Mouse (Mus musculus) midbrain, postnatal 0 days (tissue): ENCODE results near the gene Hebp1. TPM values are rescaled to one million over a fixed set of nuclear protein-coding genes. Genes with fewer than 3 reads are reported as not detected.

Experiments
- ATAC-seq: fragments of 200-750 bp; cut with Nextera tagmentation; 2 replicates; pipeline ENCODE4 v1.8.0; 2017; ENCODE audit warnings: moderate number of reproducible peaks, mild to moderate bottlenecking, moderate TSS enrichment, moderate library complexity; ENCODE audit not compliant: low FRiP score
- DNase-seq: peaks from one replicate; pipeline ENCODE4 v3.0.0-alpha.2; 2015; ENCODE audit warnings: low spot score
- H3K27ac ChIP-seq: fragments of 300-500 bp; sonication (generic); 2 replicates; pipeline ENCODE4 v1.5.1; 2014; ENCODE audit warnings: low read depth, mild to moderate bottlenecking, low read length, mixed read lengths
- H3K27me3 ChIP-seq: fragments of 300-500 bp; sonication (generic); 2 replicates; pipeline ENCODE4 v1.6.1; 2014; ENCODE audit warnings: low read length, control low read depth, mixed read lengths; ENCODE audit not compliant: insufficient read depth
- H3K36me3 ChIP-seq: fragments of 300-500 bp; sonication (generic); 2 replicates; pipeline ENCODE4 v1.6.1; 2014; ENCODE audit warnings: low read length, control low read depth, mixed read lengths; ENCODE audit not compliant: insufficient read depth
- H3K4me1 ChIP-seq: fragments of 300-500 bp; sonication (generic); 2 replicates; pipeline ENCODE4 v1.6.1; 2014; ENCODE audit warnings: mild to moderate bottlenecking, control low read depth, antibody characterized with exemption, low read length, mixed read lengths; ENCODE audit not compliant: insufficient read depth
- H3K4me2 ChIP-seq: fragments of 300-500 bp; sonication (generic); 2 replicates; pipeline ENCODE4 v1.6.1; 2014; ENCODE audit warnings: low read depth, mild to moderate bottlenecking, low read length, mixed read lengths; ENCODE audit not compliant: poor library complexity, severe bottlenecking
- H3K4me3 ChIP-seq: fragments of 300-500 bp; sonication (generic); 2 replicates; pipeline ENCODE4 v1.5.1; 2014; ENCODE audit warnings: low read depth, mild to moderate bottlenecking, low read length, moderate library complexity
- H3K9ac ChIP-seq: fragments of 300-500 bp; sonication (generic); replicated peaks from 2 replicates; pipeline ENCODE4 v1.6.1; 2014; ENCODE audit warnings: mild to moderate bottlenecking, low read length, moderate library complexity, mixed read lengths; ENCODE audit not compliant: poor library complexity, severe bottlenecking
- H3K9me3 ChIP-seq: fragments of 300-500 bp; sonication (generic); 2 replicates; pipeline ENCODE4 v1.6.1; 2016; ENCODE audit warnings: low read length, control low read depth
- CTCF ChIP-seq: IDR thresholded peaks from 2 replicates; pipeline ENCODE4 v1.5.1; 2016; ENCODE audit warnings: antibody characterized with exemption, mild to moderate bottlenecking
- WGBS: fragments of 180-500 bp; shearing (Covaris S2); extraction: QIAGEN DNeasy Blood & Tissue Kit; methylation state at CpG from one replicate; pipeline ENCODE4 v1.1.7; 2014; 5-methylcytosine and 5-hydroxymethylcytosine counted together
- polyA plus RNA-seq: library from polyadenylated mRNA; unstranded; fragments of >200 nt; fragmentation: Nextera tagmentation; extraction: Ambion mirVana; gene quantifications from 2 replicates; pipeline ENCODE4 v1.2.1, GENCODE M21; 2015
- total RNA-seq: library from RNA; depleted of rRNA; stranded (reverse); fragments of >200 nt; gene quantifications from 2 replicates; pipeline ENCODE4 v1.2.3, GENCODE M21; 2014

Gene Hebp1
- total and polyA plus RNA-seq, 2 experiments from 2014 or later: 8.7 to 8.9 TPM

DNA sequence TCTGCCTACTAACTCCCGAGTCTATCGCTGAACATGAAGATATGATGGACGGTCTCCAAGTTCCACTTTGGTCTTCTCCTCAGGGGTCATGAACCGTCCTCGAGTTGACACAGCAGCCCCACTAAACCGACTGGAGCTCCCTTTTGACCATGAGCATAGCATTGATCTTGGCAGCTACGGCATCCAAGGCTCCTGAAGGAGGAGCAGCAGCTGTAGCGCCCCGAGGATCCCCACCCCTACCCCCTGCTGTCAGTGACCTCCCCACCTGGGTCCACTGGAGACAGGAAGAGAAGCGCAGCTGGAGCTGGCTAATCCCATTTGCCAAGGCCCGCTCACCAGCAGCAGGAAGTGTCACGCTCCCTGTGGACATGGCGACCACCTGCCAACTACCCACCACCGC lies 26.1 kb downstream of the Hebp1 start:
- H3K36me3 ChIP-seq: no peaks in the 10 kb centered on the region
- H3K9ac ChIP-seq: no peak overlapping the region
- no peak overlapping the region for H3K27ac ChIP-seq
- no peak overlapping the region for H3K4me3 ChIP-seq
- no peak for TF ChIP-seq CTCF
- DNase-seq (no peak), ATAC-seq (no peak)
- no peaks in the 10 kb centered on the region for H3K9me3 ChIP-seq
- no peaks in the 10 kb centered on the region for H3K27me3 ChIP-seq
- 60% methylated on average over 14 of the region's 14 CpGs for WGBS
- no peak overlapping the region for H3K4me2 ChIP-seq
- 0 out of 2 replicates have a peak, but pooled peaks cover 3% of the 10 kb centered on the region for H3K4me1 ChIP-seq

DNA sequence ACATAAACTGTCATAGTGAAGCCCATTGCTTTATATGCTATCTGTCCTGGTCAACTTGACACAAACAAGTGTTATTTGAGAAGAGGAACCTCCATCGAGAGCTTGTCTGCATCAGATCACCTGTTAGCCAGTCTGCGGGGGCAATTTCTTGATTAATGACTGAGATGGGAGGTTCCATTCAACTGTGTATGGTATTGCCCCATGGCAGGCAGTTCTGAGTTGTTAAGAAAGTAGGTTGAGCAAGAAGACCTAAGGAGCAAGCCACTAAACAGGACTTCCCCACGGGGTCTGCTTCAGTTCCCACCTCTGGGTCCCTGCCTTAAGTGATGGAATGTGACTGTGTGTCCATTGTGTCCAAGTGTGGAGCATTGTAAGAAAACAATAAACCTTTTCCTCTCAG lies 28.6 kb downstream of the Hebp1 start:
- no peaks in the 10 kb centered on the region for H3K36me3 ChIP-seq
- no peak overlapping the region for H3K4me3 ChIP-seq
- no peak overlapping the region for H3K27ac ChIP-seq
- no peak overlapping the region for H3K4me2 ChIP-seq
- H3K9me3 ChIP-seq: no peaks in the 10 kb centered on the region
- no peak overlapping the region for H3K9ac ChIP-seq
- TF ChIP-seq CTCF: no peak
- DNase-seq: no peak
- no peaks in the 10 kb centered on the region for H3K27me3 ChIP-seq
- H3K4me1 ChIP-seq: 0 out of 2 replicates have a peak, but pooled peaks cover 3% of the 10 kb centered on the region
- ATAC-seq: no peak
- 97% methylated on average over 3 of the region's 3 CpGs for WGBS

DNA sequence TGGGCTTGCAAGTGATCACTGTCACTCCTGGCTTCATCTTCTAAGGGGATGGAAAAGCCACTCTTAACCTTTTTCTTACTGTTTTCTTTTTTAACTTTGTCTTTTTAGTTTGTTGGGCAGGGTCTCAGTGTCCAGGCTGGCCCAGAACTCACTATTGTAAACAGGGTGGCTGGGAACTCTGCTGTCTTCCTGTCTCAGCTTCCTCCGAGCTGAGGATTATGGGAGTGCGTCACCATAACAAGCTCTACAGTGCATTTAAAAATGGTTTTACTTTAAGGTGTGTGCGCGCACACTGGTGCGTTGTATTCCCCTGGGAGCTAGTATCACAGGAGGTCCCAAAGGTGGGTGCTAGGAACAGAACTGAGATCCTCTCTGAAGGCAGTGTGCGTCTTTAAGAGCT lies 29.4 kb downstream of the Hebp1 start:
- 0 out of 2 replicates have a peak, but pooled peaks cover 3% of the 10 kb centered on the region for H3K4me1 ChIP-seq
- H3K36me3 ChIP-seq: no peaks in the 10 kb centered on the region
- H3K9ac ChIP-seq: peak overlapping the region; percentile 86
- H3K9me3 ChIP-seq: no peaks in the 10 kb centered on the region
- peak overlapping the region; percentile 45 for H3K4me3 ChIP-seq
- TF ChIP-seq CTCF: no peak
- ATAC-seq (no peak), DNase-seq (no peak)
- 0 out of 2 replicates have a peak overlapping the region, but pooled peaks have one; percentile 67 for H3K27ac ChIP-seq
- H3K4me2 ChIP-seq: peak overlapping the region; percentile 68
- 82% methylated on average over 6 of the region's 6 CpGs for WGBS
- H3K27me3 ChIP-seq: no peaks in the 10 kb centered on the region

DNA sequence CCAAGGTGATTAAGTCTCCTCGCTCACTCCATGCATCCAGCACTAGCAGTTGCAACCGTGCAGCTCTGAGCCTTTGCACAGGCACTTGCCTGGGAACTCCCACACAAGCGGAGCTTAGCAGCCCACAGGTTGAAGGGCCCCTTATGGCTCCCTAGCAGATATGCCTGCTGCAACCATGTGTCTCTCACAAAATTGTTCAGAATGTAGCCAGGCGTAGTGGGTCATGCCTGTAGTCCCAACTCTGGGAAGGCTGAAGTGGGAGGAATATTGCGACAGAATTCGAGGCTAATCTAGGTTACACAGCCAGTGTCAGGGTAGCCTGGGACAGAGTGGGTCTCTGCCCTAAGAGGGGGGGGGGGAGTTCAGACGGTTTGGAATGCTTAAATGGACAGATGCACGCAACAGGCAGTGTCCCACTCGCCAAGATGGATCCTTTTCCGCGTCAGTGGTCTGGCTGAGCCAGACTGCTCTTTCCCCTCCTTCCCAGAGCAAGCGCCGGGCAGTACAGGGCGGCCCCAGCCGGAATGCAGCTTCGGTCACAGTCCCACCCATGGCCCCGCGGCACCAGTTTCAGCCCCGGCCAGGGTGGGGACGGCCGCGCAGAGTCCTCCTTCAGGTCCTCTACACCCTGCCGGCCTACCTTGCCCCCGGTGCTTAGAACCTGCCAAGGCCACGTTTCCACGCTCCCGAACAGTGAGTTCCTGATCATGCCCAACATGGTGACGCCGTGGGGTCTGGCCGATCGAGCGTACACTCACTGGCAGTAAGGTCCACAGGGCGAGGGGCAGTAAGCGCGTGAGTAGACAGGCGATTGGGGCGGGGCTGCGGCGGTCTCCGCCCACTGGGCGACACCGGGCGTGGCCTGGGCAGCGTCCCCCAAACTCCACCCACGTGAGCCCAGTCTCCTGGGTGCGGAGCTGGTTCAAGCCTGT lies 30.2 kb downstream of the Hebp1 start:
- Histone ChIP-seq H3K4me2 (peak overlapping the region; percentile 68), H3K27me3 (no peaks in the 10 kb centered on the region), H3K9me3 (no peaks in the 10 kb centered on the region), H3K9ac (peak overlapping the region; percentile 86), H3K4me3 (peak overlapping the region; percentile 45), H3K4me1 (0 out of 2 replicates have a peak, but pooled peaks cover 3% of the 10 kb centered on the region), H3K36me3 (no peaks in the 10 kb centered on the region), H3K27ac (peak overlapping the region; percentile 67)
- peak; percentile 78 for DNase-seq
- ATAC-seq: peak; percentile 93
- WGBS: 6% methylated on average over 43 of the region's 46 CpGs
- no peak for TF ChIP-seq CTCF

DNA sequence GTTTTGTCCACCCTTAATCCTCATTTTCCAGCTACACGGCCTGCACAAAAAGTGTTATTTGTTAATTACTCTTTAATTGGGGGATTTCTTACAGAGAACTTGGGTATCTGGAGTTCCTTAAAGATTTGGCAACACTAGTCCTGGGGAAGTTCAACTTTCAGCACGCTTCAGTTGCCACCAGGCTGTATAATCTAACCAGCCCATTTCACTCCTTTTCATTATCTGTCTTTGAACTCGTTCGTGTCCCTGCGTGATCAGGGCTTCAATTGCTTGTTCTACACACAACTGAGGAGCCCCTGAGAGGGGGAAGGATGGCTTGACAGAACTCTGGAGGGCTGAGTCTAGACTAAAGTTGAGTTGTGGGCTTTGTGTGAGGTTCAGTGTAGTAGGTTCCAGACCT lies 31.1 kb downstream of the Hebp1 start:
- Histone ChIP-seq H3K9ac (no peak overlapping the region), H3K9me3 (no peaks in the 10 kb centered on the region), H3K4me1 (0 out of 2 replicates have a peak, but pooled peaks cover 3% of the 10 kb centered on the region), H3K27ac (no peak overlapping the region), H3K4me3 (no peak overlapping the region), H3K27me3 (no peaks in the 10 kb centered on the region), H3K4me2 (no peak overlapping the region), H3K36me3 (no peaks in the 10 kb centered on the region)
- no peak for TF ChIP-seq CTCF
- ATAC-seq: no peak
- no peak for DNase-seq
- 52% methylated on average over 5 of the region's 5 CpGs for WGBS

DNA sequence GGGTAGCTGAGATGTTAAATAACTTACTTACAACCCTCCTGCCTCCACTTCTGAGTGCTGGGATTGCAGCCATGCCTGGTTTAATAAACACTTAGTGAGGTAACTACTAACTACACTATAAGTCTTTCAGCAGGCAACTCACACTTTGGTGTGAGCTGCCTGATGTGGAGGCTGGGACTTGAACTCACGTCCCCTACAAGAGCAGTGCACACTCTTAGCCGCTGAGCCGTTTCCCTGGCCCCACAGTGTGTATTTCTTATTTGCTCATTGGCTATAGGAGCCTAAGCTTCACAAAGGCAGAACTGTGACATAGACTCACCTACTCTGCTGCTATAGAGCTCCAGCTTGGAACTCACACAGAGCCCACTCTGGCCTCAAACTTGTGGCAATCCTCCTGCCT lies 31.6 kb downstream of the Hebp1 start:
- DNase-seq: no peak
- ATAC-seq: no peak
- Histone ChIP-seq H3K27me3 (no peaks in the 10 kb centered on the region), H3K9me3 (no peaks in the 10 kb centered on the region), H3K36me3 (no peaks in the 10 kb centered on the region), H3K4me2 (no peak overlapping the region), H3K4me3 (no peak overlapping the region), H3K27ac (no peak overlapping the region), H3K4me1 (0 out of 2 replicates have a peak, but pooled peaks cover 3% of the 10 kb centered on the region), H3K9ac (no peak overlapping the region)
- TF ChIP-seq CTCF: no peak
- 93% methylated on average over 3 of the region's 3 CpGs for WGBS
